Mouse (Mus musculus) bone marrow macrophage, adult 2 months (primary cell): ENCODE measurements around the gene Rassf5.

Source experiments
- CTCF ChIP-seq: IDR thresholded peaks from 2 replicates; pipeline ENCODE4 v1.5.1; 2012; ENCODE audit warnings: low read depth, mild to moderate bottlenecking, low read length, moderate library complexity
- POLR2A ChIP-seq: IDR thresholded peaks from 2 replicates; pipeline ENCODE4 v1.6.1; 2012; ENCODE audit warnings: mild to moderate bottlenecking, low read depth, low read length, borderline replicate concordance

DNA sequence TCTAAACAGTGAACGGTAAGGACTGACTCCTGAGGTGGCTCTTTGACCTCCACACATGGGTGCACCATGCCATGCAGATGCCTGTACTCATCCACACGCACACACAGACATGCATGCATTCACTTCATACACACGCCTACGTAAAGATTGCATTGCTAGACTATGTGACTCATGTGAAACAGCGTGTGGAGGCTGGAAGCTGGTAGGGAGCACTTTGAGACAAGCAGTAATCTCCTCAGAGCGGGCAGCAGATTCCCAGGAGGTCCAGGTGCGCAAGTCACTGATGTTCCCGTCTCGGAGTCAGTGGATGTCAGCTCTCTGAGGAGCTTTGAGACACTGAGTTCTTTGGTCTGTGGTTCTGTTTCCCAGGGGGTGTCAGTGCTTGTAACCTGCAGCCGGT lies 77.4 kb downstream of the Rassf5 start:
- TF ChIP-seq POLR2A: no peak
- TF ChIP-seq CTCF: no peak
